Comparison of ENCODE assay signal across 9 mouse cellular contexts in genomic region chr10:85956871-85957419, GRCm38 (mm10). TPM values are rescaled to one million over a fixed set of nuclear protein-coding genes. Genes with fewer than 3 reads are reported as not detected.
A peak's percentile ranks its signal among the peaks of the same experiment; 100 is the strongest.
DNase-seq lines count a peak whose midpoint lies in the region; ATAC-seq lines count a peak whose summit lies in the region.
"Had no signal": no experiment of that assay in that cellular context is flagged by ENCODE, and none has a peak within 500 bp of the region (broad histone marks: within the 10 kb centered on the region; RNA-seq: fewer than 3 reads in every experiment).

No protein-coding gene starts in this region.

- H3K4me1 ChIP-seq in lung, embryonic 15.5 days = peaks cover 24% of the 10 kb centered on the region
- peaks cover 7% of the 10 kb centered on the region; the same call in 1 of the 2 replicates for H3K4me1 ChIP-seq in hindbrain, embryonic 10.5 days (replicated peaks)

- H3K4me2 ChIP-seq in lung, embryonic 15.5 days = peak overlapping the region; percentile 78

- no peaks in the 10 kb centered on the region for H3K27me3 ChIP-seq in lung, embryonic 15.5 days
- no peaks in the 10 kb centered on the region for H3K27me3 ChIP-seq in hindbrain, embryonic 10.5 days (ENCODE audit: insufficient read depth, poor library complexity, severe bottlenecking)

- H3K27ac ChIP-seq in lung, embryonic 15.5 days = peak overlapping the region; percentile 60
- peak overlapping the region; percentile 92 for H3K27ac ChIP-seq in hindbrain, embryonic 10.5 days

- peak overlapping the region; percentile 77 for H3K4me3 ChIP-seq in lung, embryonic 15.5 days
- peak overlapping the region; percentile 97 for H3K4me3 ChIP-seq in hindbrain, embryonic 10.5 days

- peaks cover 22% of the 10 kb centered on the region for H3K36me3 ChIP-seq in lung, embryonic 15.5 days
- H3K36me3 ChIP-seq in hindbrain, embryonic 10.5 days = peaks cover 36% of the 10 kb centered on the region

- no peaks in the 10 kb centered on the region for H3K9me3 ChIP-seq in lung, embryonic 15.5 days
- no peaks in the 10 kb centered on the region for H3K9me3 ChIP-seq in hindbrain, embryonic 10.5 days

- no peak for DNase-seq in lung, adult 18-20 months
- DNase-seq in hindbrain, embryonic 10.5 days (ENCODE audit: low spot score) = no peak
- no peak for DNase-seq in thymus, postnatal 10 days (ENCODE audit: low spot score in 2 of 2)
- no peak for DNase-seq in kidney, postnatal 10 days

- 2% methylated on average over 20 of the region's 20 CpGs for WGBS in lung, embryonic 15.5 days
- 6% methylated on average over 20 of the region's 20 CpGs for WGBS in hindbrain, embryonic 10.5 days

- ATAC-seq in lung, embryonic 15.5 days (ENCODE audit: borderline replicate concordance, extremely low read depth, low FRiP score, low TSS enrichment) = no peak
- peak; percentile 47 for ATAC-seq in common myeloid progenitor, adult 5-6 weeks (replicated peaks; ENCODE audit: low read depth, poor library complexity, severe bottlenecking)
- 0 out of 2 replicates have a peak, but pooled peaks have one; percentile 14 for ATAC-seq in megakaryocyte, adult 5-6 weeks (ENCODE audit: poor library complexity, severe bottlenecking)
- ATAC-seq in frontal cortex, adult (ENCODE audit: low TSS enrichment) = no peak

- peak overlapping the region; percentile 82 for H3K9ac ChIP-seq in lung, embryonic 15.5 days

RNA-seq across cellular contexts. Expression of gene Rtcb, which starts 0.7 kb away (rescaled TPM):
- polyA plus RNA-seq in lung, embryonic 15.5 days (2015; fragmentation: Nextera tagmentation; extraction: Ambion mirVana) = 194 and 196 TPM in 2 replicates
- total RNA-seq in common myeloid progenitor, adult 5-6 weeks (2017) = 176 and 191 TPM in 2 replicates
- polyA plus RNA-seq in hindbrain, embryonic 10.5 days (2016; fragmentation: Nextera tagmentation; extraction: Ambion mirVana) = 192 and 211 TPM in 2 replicates
- total RNA-seq in megakaryocyte, adult 5-6 weeks (2015) = 34.3 and 38.8 TPM in 2 replicates
- total RNA-seq in megakaryocyte, adult 5-6 weeks (2017) = 79.5 and 91.3 TPM in 2 replicates

RNA-seq across cellular contexts. Expression of gene Ascl4, which starts 29.5 kb away (rescaled TPM):
- 0.19 and 0.33 TPM in 2 replicates for polyA plus RNA-seq in lung, embryonic 15.5 days (2015; fragmentation: Nextera tagmentation; extraction: Ambion mirVana)
- not detected in 2 replicates for total RNA-seq in common myeloid progenitor, adult 5-6 weeks (2017)
- polyA plus RNA-seq in hindbrain, embryonic 10.5 days (2016; fragmentation: Nextera tagmentation; extraction: Ambion mirVana) = 0.31 and 0.39 TPM in 2 replicates
- not detected in 2 replicates for total RNA-seq in megakaryocyte, adult 5-6 weeks (2015)
- not detected in 2 replicates for total RNA-seq in megakaryocyte, adult 5-6 weeks (2017)
- total RNA-seq: hematopoietic stem cell, adult 5-6 weeks had no signal

RNA-seq across cellular contexts. Expression of gene Prdm4, which starts 40.0 kb away (rescaled TPM):
- polyA plus RNA-seq in lung, embryonic 15.5 days (2015; fragmentation: Nextera tagmentation; extraction: Ambion mirVana) = 13.8 and 14.1 TPM in 2 replicates
- total RNA-seq in common myeloid progenitor, adult 5-6 weeks (2017) = 32.5 and 37.2 TPM in 2 replicates
- 26.1 and 30.3 TPM in 2 replicates for polyA plus RNA-seq in hindbrain, embryonic 10.5 days (2016; fragmentation: Nextera tagmentation; extraction: Ambion mirVana)
- total RNA-seq in megakaryocyte, adult 5-6 weeks (2015) = 19.7 and 19.8 TPM in 2 replicates
- total RNA-seq in megakaryocyte, adult 5-6 weeks (2017) = 22.5 and 24.2 TPM in 2 replicates

RNA-seq across cellular contexts. Expression of gene Bpifc, which starts 54.8 kb away (rescaled TPM):
- polyA plus RNA-seq in lung, embryonic 15.5 days (2015; fragmentation: Nextera tagmentation; extraction: Ambion mirVana) = 0.13 and 0.22 TPM in 2 replicates
- total RNA-seq in common myeloid progenitor, adult 5-6 weeks (2017) = 3.4 and 5.7 TPM in 2 replicates
- polyA plus RNA-seq in hindbrain, embryonic 10.5 days (2016; fragmentation: Nextera tagmentation; extraction: Ambion mirVana) = 0.05 TPM in 1 of 2 replicates, not detected in the other
- total RNA-seq in megakaryocyte, adult 5-6 weeks (2015) = 0.13 TPM in 1 of 2 replicates, not detected in the other
- 0.07 TPM in 1 of 2 replicates, not detected in the other for total RNA-seq in megakaryocyte, adult 5-6 weeks (2017)

Comparison
In these comparisons a context has a peak if more than half of its experiments do, and no peak if none do; other contexts are left out.
1. ATAC-seq: peak in common myeloid progenitor, adult 5-6 weeks (single experiment) and megakaryocyte, adult 5-6 weeks (single experiment); none in lung, embryonic 15.5 days (single experiment) and frontal cortex, adult (single experiment).